Mouse (Mus musculus) neural tube, embryonic 15.5 days (tissue): ENCODE results near the gene Spata3. TPM values are rescaled to one million over a fixed set of nuclear protein-coding genes. Genes with fewer than 3 reads are reported as not detected.
"Not testable (repeated sequence)": the region's sequence is repeated elsewhere in the genome, so short reads cannot be mapped to it uniquely, and the experiment has no call there.

Experiments
- ATAC-seq: fragments of 200-750 bp; cut with Nextera tagmentation; 2 replicates; pipeline ENCODE4 v1.8.0; 2017; ENCODE audit warnings: mild to moderate bottlenecking, moderate TSS enrichment, moderate library complexity; ENCODE audit not compliant: low FRiP score
- H3K27ac ChIP-seq: fragments of 300-500 bp; sonication (generic); replicated peaks from 2 replicates; pipeline ENCODE4 v1.5.1; 2015; ENCODE audit warnings: mild to moderate bottlenecking, inconsistent platforms
- H3K27me3 ChIP-seq: fragments of 300-500 bp; sonication (generic); replicated peaks from 2 replicates; pipeline ENCODE4 v1.6.1; 2015; ENCODE audit warnings: inconsistent platforms
- H3K36me3 ChIP-seq: fragments of 300-500 bp; sonication (generic); 2 replicates; pipeline ENCODE4 v1.6.1; 2015; ENCODE audit warnings: inconsistent platforms
- H3K4me1 ChIP-seq: fragments of 300-500 bp; sonication (generic); 2 replicates; pipeline ENCODE4 v1.6.1; 2015; ENCODE audit warnings: inconsistent platforms
- H3K4me2 ChIP-seq: fragments of 300-500 bp; sonication (generic); 2 replicates; pipeline ENCODE4 v1.6.1; 2015; ENCODE audit warnings: inconsistent platforms, mild to moderate bottlenecking, moderate library complexity
- H3K4me3 ChIP-seq: fragments of 300-500 bp; sonication (generic); replicated peaks from 2 replicates; pipeline ENCODE4 v1.5.1; 2015; ENCODE audit warnings: mild to moderate bottlenecking, inconsistent platforms
- H3K9ac ChIP-seq: fragments of 300-500 bp; sonication (generic); replicated peaks from 2 replicates; pipeline ENCODE4 v1.6.1; 2015; ENCODE audit warnings: mild to moderate bottlenecking, inconsistent platforms
- H3K9me3 ChIP-seq: fragments of 300-500 bp; sonication (generic); replicated peaks from 2 replicates; pipeline ENCODE4 v1.6.1; 2016; ENCODE audit warnings: inconsistent platforms
- WGBS: fragments of 180-500 bp; shearing (Covaris S2); methylation state at CpG from one replicate; pipeline ENCODE4 v1.1.7; 2015; ENCODE audit warnings: mixed read lengths; 5-methylcytosine and 5-hydroxymethylcytosine counted together
- polyA plus RNA-seq: library from polyadenylated mRNA; unstranded; fragments of >200 nt; fragmentation: Nextera tagmentation; extraction: Ambion mirVana; gene quantifications from 2 replicates; pipeline ENCODE4 v1.2.1, GENCODE M21; 2015

Gene Spata3
- polyA plus RNA-seq, 1 experiment from 2014 or later = 0.41 TPM

- WGBS = 96% methylated on average over 1 of the region's 1 CpGs
- H3K4me2 ChIP-seq = no peak overlapping the region
- ATAC-seq = no peak
- no peaks in the 10 kb centered on the region for H3K36me3 ChIP-seq
- no peak overlapping the region for H3K9ac ChIP-seq
- no peak overlapping the region for H3K4me3 ChIP-seq
- H3K27ac ChIP-seq = no peak overlapping the region
- H3K4me1 ChIP-seq = no peaks in the 10 kb centered on the region
- H3K27me3 ChIP-seq = no peaks in the 10 kb centered on the region
- no peaks in the 10 kb centered on the region for H3K9me3 ChIP-seq
These were observed 19.4 kb upstream of the Spata3 start for GRCm38 (mm10) chr1:85997221-85997620.

GRCm38 (mm10) chr1:85998012-85998411 is 18.6 kb upstream of the Spata3 start:
- Histone ChIP-seq H3K36me3 (no peaks in the 10 kb centered on the region), H3K4me1 (no peaks in the 10 kb centered on the region), H3K4me2 (no peak overlapping the region), H3K9ac (no peak overlapping the region), H3K9me3 (no peaks in the 10 kb centered on the region), H3K27ac (no peak overlapping the region), H3K4me3 (no peak overlapping the region), H3K27me3 (no peaks in the 10 kb centered on the region)
- 86% methylated on average over 4 of the region's 4 CpGs for WGBS
- ATAC-seq = no peak

- H3K4me3 ChIP-seq = no peak overlapping the region
- no peaks in the 10 kb centered on the region for H3K36me3 ChIP-seq
- H3K27me3 ChIP-seq = no peaks in the 10 kb centered on the region
- no peak overlapping the region for H3K4me2 ChIP-seq
- no peak overlapping the region for H3K27ac ChIP-seq
- no peak overlapping the region for H3K9ac ChIP-seq
- no peaks in the 10 kb centered on the region for H3K9me3 ChIP-seq
- H3K4me1 ChIP-seq = no peaks in the 10 kb centered on the region
- 92% methylated on average over 18 of the region's 18 CpGs for WGBS
- ATAC-seq = no peak
These were observed 16.6 kb upstream of the Spata3 start for GRCm38 (mm10) chr1:85999853-86000570.

GRCm38 (mm10) chr1:86005540-86005939 is 11.1 kb upstream of the Spata3 start:
- Histone ChIP-seq H3K27ac (no peak overlapping the region), H3K9me3 (no peaks in the 10 kb centered on the region), H3K9ac (no peak overlapping the region), H3K4me2 (no peak overlapping the region), H3K36me3 (no peaks in the 10 kb centered on the region), H3K4me1 (no peaks in the 10 kb centered on the region), H3K4me3 (no peak overlapping the region), H3K27me3 (no peaks in the 10 kb centered on the region)
- ATAC-seq = no peak
- WGBS = 95% methylated on average over 10 of the region's 10 CpGs

- H3K9ac ChIP-seq = no peak overlapping the region
- no peaks in the 10 kb centered on the region for H3K27me3 ChIP-seq
- H3K27ac ChIP-seq = no peak overlapping the region
- no peak overlapping the region for H3K4me2 ChIP-seq
- H3K9me3 ChIP-seq = no peaks in the 10 kb centered on the region
- H3K36me3 ChIP-seq = no peaks in the 10 kb centered on the region
- 93% methylated on average over 6 of the region's 6 CpGs for WGBS
- ATAC-seq = no peak
- no peak overlapping the region for H3K4me3 ChIP-seq
- no peaks in the 10 kb centered on the region for H3K4me1 ChIP-seq
These were observed 10.6 kb upstream of the Spata3 start for GRCm38 (mm10) chr1:86006040-86006439.

- ATAC-seq = peak; percentile 82; the same call in 1 of the 2 replicates
- Histone ChIP-seq H3K36me3 (no peaks in the 10 kb centered on the region), H3K4me1 (no peaks in the 10 kb centered on the region), H3K27ac (no peak overlapping the region), H3K4me2 (no peak overlapping the region), H3K27me3 (no peaks in the 10 kb centered on the region), H3K4me3 (no peak overlapping the region), H3K9me3 (no peaks in the 10 kb centered on the region), H3K9ac (no peak overlapping the region)
- 4% methylated on average over 7 of the region's 7 CpGs for WGBS
These were observed 8.8 kb upstream of the Spata3 start for GRCm38 (mm10) chr1:86007778-86008177.

- H3K9ac ChIP-seq, H3K4me2 ChIP-seq, H3K4me3 ChIP-seq, H3K36me3 ChIP-seq, ATAC-seq, H3K27ac ChIP-seq, H3K9me3 ChIP-seq: not testable (repeated sequence)
- Histone ChIP-seq H3K27me3 (peaks cover 21% of the 10 kb centered on the region), H3K4me1 (peaks cover 14% of the 10 kb centered on the region)
- 95% methylated on average over 9 of the region's 9 CpGs for WGBS
These were observed 858 bp upstream of the Spata3 start for GRCm38 (mm10) chr1:86015758-86016157.

GRCm38 (mm10) chr1:86018235-86019055 is 1.8 kb downstream of the Spata3 start:
- H3K4me3 ChIP-seq = peak overlapping the region; percentile 58
- H3K36me3 ChIP-seq = no peaks in the 10 kb centered on the region
- H3K4me2 ChIP-seq = peak overlapping the region; percentile 94
- H3K4me1 ChIP-seq = peaks cover 14% of the 10 kb centered on the region
- peak; percentile 88 for ATAC-seq
- WGBS = 3% methylated on average over 60 of the region's 60 CpGs
- H3K27me3 ChIP-seq = peaks cover 21% of the 10 kb centered on the region
- no peaks in the 10 kb centered on the region for H3K9me3 ChIP-seq
- peak overlapping the region; percentile 68 for H3K9ac ChIP-seq
- peak overlapping the region; percentile 69 for H3K27ac ChIP-seq

GRCm38 (mm10) chr1:86021365-86021989 is 4.9 kb downstream of the Spata3 start:
- ATAC-seq = no peak
- Histone ChIP-seq H3K4me1 (peaks cover 14% of the 10 kb centered on the region), H3K9ac (no peak overlapping the region), H3K27me3 (peaks cover 18% of the 10 kb centered on the region), H3K9me3 (no peaks in the 10 kb centered on the region), H3K27ac (no peak overlapping the region), H3K4me3 (no peak overlapping the region), H3K4me2 (no peak overlapping the region), H3K36me3 (no peaks in the 10 kb centered on the region)
- whole genome bisulfite sequencing = 75% methylated on average over 11 of the region's 11 CpGs

- peak overlapping the region; percentile 78 for H3K27ac ChIP-seq
- no peak overlapping the region for H3K9ac ChIP-seq
- no peaks in the 10 kb centered on the region for H3K27me3 ChIP-seq
- H3K4me1 ChIP-seq = peaks cover 12% of the 10 kb centered on the region; the same call in 1 of the 2 replicates
- no peak overlapping the region for H3K4me3 ChIP-seq
- 10% methylated on average over 11 of the region's 11 CpGs for WGBS
- H3K36me3 ChIP-seq = no peaks in the 10 kb centered on the region
- ATAC-seq = peak; percentile 91
- H3K4me2 ChIP-seq = no peak overlapping the region
- H3K9me3 ChIP-seq = no peaks in the 10 kb centered on the region
These were observed 15.8 kb downstream of the Spata3 start for GRCm38 (mm10) chr1:86032273-86032987.

GRCm38 (mm10) chr1:86038191-86038951 is 21.8 kb downstream of the Spata3 start:
- WGBS = 82% methylated on average over 3 of the region's 3 CpGs
- ATAC-seq = no peak
- no peaks in the 10 kb centered on the region for H3K4me1 ChIP-seq

More at GRCm38 (mm10) chr1:86038191-86038951, 21.8 kb downstream of the Spata3 start:
- Histone ChIP-seq H3K9ac (no peak overlapping the region), H3K27ac (no peak overlapping the region), H3K9me3 (no peaks in the 10 kb centered on the region), H3K4me3 (no peak overlapping the region), H3K4me2 (no peak overlapping the region), H3K36me3 (no peaks in the 10 kb centered on the region), H3K27me3 (peaks cover 4% of the 10 kb centered on the region; the same call in 1 of the 2 replicates)
